Mouse (Mus musculus) heart, postnatal 0 days (tissue): ENCODE measurements at regions not wholly inside any gene's neighbourhood (a gene's known extent, or its start where the extent isn't known, plus 50 kb on each side); places are given as distances from the start of the nearest gene placed in this dataset.

Experiments
- CTCF ChIP-seq: IDR thresholded peaks from 2 replicates; pipeline ENCODE4 v1.5.1; 2016; ENCODE audit warnings: antibody characterized with exemption, control low read depth, low read depth
- EP300 ChIP-seq: IDR thresholded peaks from 2 replicates; pipeline ENCODE4 v1.6.1; 2016; ENCODE audit warnings: antibody characterized with exemption, low read depth

DNA sequence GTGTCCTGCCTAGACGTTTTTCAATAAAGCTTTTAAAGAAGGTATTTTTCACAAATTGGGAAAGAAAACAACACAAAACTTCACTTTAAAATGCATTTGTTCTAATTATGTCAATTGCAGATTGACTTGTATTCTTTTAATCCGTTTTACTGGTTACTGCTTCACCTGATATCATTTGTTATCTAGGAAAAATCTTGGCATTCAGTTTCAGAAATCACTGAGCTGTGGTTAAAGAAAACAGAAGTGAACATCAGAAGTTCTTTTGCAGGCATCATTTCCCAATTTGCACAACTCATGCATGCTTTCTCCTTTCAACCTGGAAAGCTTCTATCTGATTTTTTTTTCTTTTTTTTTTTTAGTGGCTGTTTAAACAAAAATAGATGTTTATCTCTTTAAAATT lies 780.6 kb downstream of the Dach1 start:
- TF ChIP-seq EP300 (no peak), CTCF (no peak)
